Mouse (Mus musculus): ENCODE measurements around the gene Ldb1. TPM values are rescaled to one million over a fixed set of nuclear protein-coding genes. Genes with fewer than 3 reads are reported as not detected.
A peak's percentile ranks its signal among the peaks of the same experiment; 100 is the strongest.

The Ldb1 gene
- polyA plus RNA-seq, 1 experiment, result 220 TPM

DNA sequence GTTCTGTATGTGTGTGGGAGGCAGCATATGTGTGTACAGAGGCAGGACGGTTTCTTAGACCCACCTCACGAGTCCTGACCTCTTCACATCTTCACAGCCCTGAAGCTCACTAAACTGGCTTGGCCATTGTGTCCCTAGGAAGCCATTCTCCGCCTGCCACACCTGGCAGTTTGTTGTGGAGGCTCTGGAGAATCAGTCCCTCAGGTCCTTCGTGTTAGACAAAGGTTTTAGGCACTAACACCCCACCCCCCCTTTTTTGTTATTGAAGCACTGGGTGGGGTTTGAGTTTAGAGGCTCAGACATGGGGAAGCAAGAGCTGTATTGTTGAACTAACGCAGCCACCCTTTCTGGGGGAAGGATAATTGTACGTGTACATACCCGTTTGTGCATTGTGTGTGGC lies 28.3 kb upstream of the Ldb1 start:
- no peak for TF ChIP-seq POLR2A (IDR thresholded peaks at IDR 0.05; ENCODE audit: borderline replicate concordance, extremely low read depth, low read depth, low read length)
- no peak for TF ChIP-seq CTCF (IDR thresholded peaks at IDR 0.05; ENCODE audit: insufficient read depth, low read length)
- Histone ChIP-seq H3K4me3 (replicated peaks; ENCODE audit: extremely low read depth, low read depth, low read length) (no peak overlapping the region), H3K4me1 (ENCODE audit: control insufficient read depth, insufficient read depth, low read length) (peaks cover 5% of the 10 kb centered on the region; the same call in 1 of the 2 replicates)
- no peak for DNase-seq
- 83% methylated on average over 7 of the region's 7 CpGs for WGBS

- Histone ChIP-seq H3K4me1 (ENCODE audit: control insufficient read depth, insufficient read depth, low read length) (no peaks in the 10 kb centered on the region), H3K4me3 (replicated peaks; ENCODE audit: extremely low read depth, low read depth, low read length) (no peak overlapping the region)
- TF ChIP-seq POLR2A (IDR thresholded peaks at IDR 0.05; ENCODE audit: borderline replicate concordance, extremely low read depth, low read depth, low read length) (no peak), CTCF (IDR thresholded peaks at IDR 0.05; ENCODE audit: insufficient read depth, low read length) (no peak)
- DNase-seq, result no peak
- WGBS, result 79% methylated on average over 10 of the region's 10 CpGs
Observed at GRCm38 (mm10) chr19:46068054-46068453, 23.0 kb upstream of the Ldb1 start.

- Histone ChIP-seq H3K4me3 (replicated peaks; ENCODE audit: extremely low read depth, low read depth, low read length) (no peak overlapping the region), H3K4me1 (ENCODE audit: control insufficient read depth, insufficient read depth, low read length) (peaks cover 5% of the 10 kb centered on the region; the same call in 1 of the 2 replicates)
- DNase-seq, result no peak
- 65% methylated on average over 6 of the region's 6 CpGs for WGBS
- TF ChIP-seq POLR2A (IDR thresholded peaks at IDR 0.05; ENCODE audit: borderline replicate concordance, extremely low read depth, low read depth, low read length) (no peak), CTCF (IDR thresholded peaks at IDR 0.05; ENCODE audit: insufficient read depth, low read length) (no peak)
Observed at GRCm38 (mm10) chr19:46060845-46061244, 15.8 kb upstream of the Ldb1 start.

DNA sequence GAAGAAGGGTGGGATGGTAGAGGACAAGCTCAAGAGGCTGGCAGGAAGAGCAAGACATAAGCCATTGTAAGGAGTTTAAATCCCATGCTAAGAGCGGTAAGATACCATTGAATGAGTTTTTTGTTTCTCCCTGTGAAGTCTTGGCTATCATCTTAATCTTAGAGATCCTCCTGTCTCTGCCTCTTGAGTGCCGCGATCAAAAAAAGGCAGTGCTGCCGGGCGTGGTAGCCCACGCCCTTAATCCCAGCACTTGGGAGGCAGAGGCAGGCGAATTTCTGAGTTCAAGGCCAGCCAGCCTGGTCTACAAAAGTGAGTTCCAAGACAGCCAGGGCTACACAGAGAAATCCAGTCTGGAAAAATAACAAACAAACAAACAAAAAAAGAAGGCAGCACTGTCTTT lies 13.5 kb upstream of the Ldb1 start:
- H3K4me1 ChIP-seq (ENCODE audit: control insufficient read depth, insufficient read depth, low read length), result peaks cover 5% of the 10 kb centered on the region; the same call in 1 of the 2 replicates
- WGBS, result 93% methylated on average over 7 of the region's 7 CpGs
- TF ChIP-seq POLR2A (IDR thresholded peaks at IDR 0.05; ENCODE audit: borderline replicate concordance, extremely low read depth, low read depth, low read length), result no peak
- TF ChIP-seq CTCF (IDR thresholded peaks at IDR 0.05; ENCODE audit: insufficient read depth, low read length), result no peak
- no peak for DNase-seq
- no peak overlapping the region for H3K4me3 ChIP-seq (replicated peaks; ENCODE audit: extremely low read depth, low read depth, low read length)

DNA sequence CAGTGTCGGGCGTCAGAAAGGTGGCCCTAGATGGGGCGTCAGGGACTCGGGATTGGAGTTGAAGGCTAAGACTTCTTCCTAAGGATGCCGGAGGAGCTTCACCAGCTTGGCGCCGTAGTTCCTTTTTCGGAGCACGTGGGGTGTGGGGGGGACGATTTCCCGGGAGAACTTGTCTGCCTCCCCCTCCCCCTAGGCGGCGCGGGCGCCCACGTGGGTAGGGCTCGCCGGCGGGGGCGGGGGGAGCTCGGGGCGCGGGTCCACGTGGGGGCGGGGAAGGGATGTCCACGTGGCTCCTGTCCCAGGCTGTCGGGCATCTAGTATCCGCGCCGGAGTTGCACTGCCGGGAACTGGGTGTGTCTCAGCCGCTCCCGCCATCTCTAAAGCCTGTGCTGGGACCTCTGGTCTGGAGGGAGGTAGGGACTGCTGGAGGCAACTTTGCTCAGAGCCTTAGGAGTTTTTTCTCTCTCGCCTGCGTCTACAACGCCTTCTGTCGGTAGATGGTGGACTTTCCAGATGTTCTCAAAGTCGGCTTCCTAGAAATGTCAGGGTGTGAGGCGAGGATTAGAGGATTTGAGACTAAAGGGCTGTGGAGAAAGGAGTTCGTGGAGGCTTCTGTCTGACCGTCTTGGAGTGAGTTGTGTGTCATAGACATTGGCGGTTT lies 12.1 kb upstream of the Ldb1 start:
- Histone ChIP-seq H3K4me3 (replicated peaks; ENCODE audit: extremely low read depth, low read depth, low read length) (peak overlapping the region; percentile 70), H3K4me1 (ENCODE audit: control insufficient read depth, insufficient read depth, low read length) (peaks cover 5% of the 10 kb centered on the region; the same call in 1 of the 2 replicates)
- TF ChIP-seq CTCF (IDR thresholded peaks at IDR 0.05; ENCODE audit: insufficient read depth, low read length) (0 out of 2 replicates have a peak, but pooled peaks have one; percentile 15), POLR2A (IDR thresholded peaks at IDR 0.05; ENCODE audit: borderline replicate concordance, extremely low read depth, low read depth, low read length) (no peak)
- peak; percentile 74 for DNase-seq
- WGBS, result 0% methylated on average over 33 of the region's 42 CpGs

DNA sequence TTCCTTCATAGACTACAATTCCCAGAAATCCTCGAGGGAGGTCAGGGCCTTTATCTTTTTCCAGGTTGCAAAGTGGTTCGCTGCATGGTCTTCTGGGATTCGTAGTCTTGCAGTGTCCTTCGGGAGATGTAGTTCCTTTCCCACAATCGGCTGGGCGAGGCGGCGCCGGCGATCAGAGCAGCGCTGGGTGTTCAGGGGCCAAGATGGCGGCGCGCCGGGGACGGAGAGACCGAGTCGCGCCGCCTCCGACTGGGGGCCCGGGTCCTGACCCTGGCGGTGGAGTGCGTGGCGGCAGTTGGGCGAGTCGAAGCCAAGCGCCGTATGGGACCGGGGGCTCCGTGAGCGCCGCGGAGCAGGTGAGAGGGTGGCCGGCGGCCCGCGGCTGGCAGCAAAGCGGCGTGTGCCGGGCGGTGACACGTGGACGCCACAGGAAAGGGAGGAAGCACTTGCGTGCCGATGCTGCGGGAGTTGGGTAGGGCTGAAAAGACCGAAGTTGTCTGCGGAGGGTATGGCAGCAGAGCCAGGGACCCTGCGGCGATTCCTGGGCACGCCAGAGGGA lies 11.5 kb upstream of the Ldb1 start:
- no peak for TF ChIP-seq CTCF (IDR thresholded peaks at IDR 0.05; ENCODE audit: insufficient read depth, low read length)
- peak; percentile 21; the same call in 1 of the 2 replicates for TF ChIP-seq POLR2A (IDR thresholded peaks at IDR 0.05; ENCODE audit: borderline replicate concordance, extremely low read depth, low read depth, low read length)
- peak overlapping the region; percentile 70 for H3K4me3 ChIP-seq (replicated peaks; ENCODE audit: extremely low read depth, low read depth, low read length)
- DNase-seq, result peak; percentile 89
- WGBS, result under 1% methylated on average over 52 of the region's 52 CpGs
- H3K4me1 ChIP-seq (ENCODE audit: control insufficient read depth, insufficient read depth, low read length), result peaks cover 5% of the 10 kb centered on the region; the same call in 1 of the 2 replicates

DNA sequence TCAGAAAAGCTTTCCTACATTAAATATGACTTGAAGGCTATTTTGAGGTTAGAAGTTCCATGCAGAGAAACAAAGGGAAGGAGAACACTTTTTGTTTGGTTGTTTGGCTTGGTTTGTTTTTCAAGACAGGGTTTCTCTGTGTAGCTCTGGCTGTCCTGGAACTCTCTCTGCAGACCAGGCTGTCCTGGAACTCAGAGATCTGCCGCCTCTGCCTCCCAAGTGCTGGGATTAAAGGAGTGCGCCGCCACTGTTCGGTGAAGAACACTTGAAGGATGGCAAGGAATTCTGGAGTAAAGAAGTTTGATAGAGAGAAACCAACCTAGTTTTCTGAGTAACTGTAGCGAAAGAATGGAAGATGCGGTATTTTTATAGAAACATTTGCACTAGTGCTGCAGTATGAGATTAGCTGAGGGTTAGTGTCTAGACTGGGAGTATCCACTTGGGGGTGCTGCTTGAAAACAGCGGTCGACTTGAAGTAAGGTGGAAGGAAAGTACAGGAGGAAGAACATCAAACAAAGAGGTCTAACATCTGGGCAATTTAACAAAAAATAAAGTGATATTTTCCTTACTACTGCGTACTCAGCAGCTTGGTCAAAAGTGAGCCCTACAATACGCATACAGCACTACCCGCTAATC lies 10.9 kb upstream of the Ldb1 start:
- no peak for DNase-seq
- TF ChIP-seq CTCF (IDR thresholded peaks at IDR 0.05; ENCODE audit: insufficient read depth, low read length) (0 out of 2 replicates have a peak, but pooled peaks have one; percentile 10), POLR2A (IDR thresholded peaks at IDR 0.05; ENCODE audit: borderline replicate concordance, extremely low read depth, low read depth, low read length) (no peak)
- peak overlapping the region; percentile 69 for H3K4me3 ChIP-seq (replicated peaks; ENCODE audit: extremely low read depth, low read depth, low read length)
- 3% methylated on average over 11 of the region's 11 CpGs for WGBS
- peaks cover 5% of the 10 kb centered on the region; the same call in 1 of the 2 replicates for H3K4me1 ChIP-seq (ENCODE audit: control insufficient read depth, insufficient read depth, low read length)

- no peaks in the 10 kb centered on the region for H3K4me1 ChIP-seq (ENCODE audit: control insufficient read depth, insufficient read depth, low read length)
- no peak for DNase-seq
- no peak for TF ChIP-seq POLR2A (IDR thresholded peaks at IDR 0.05; ENCODE audit: borderline replicate concordance, extremely low read depth, low read depth, low read length)
- no peak for TF ChIP-seq CTCF (IDR thresholded peaks at IDR 0.05; ENCODE audit: insufficient read depth, low read length)
- no peak overlapping the region for H3K4me3 ChIP-seq (replicated peaks; ENCODE audit: extremely low read depth, low read depth, low read length)
- 45% methylated on average over 2 of the region's 2 CpGs for WGBS
Observed at GRCm38 (mm10) chr19:46050462-46050861, 5.4 kb upstream of the Ldb1 start.

DNA sequence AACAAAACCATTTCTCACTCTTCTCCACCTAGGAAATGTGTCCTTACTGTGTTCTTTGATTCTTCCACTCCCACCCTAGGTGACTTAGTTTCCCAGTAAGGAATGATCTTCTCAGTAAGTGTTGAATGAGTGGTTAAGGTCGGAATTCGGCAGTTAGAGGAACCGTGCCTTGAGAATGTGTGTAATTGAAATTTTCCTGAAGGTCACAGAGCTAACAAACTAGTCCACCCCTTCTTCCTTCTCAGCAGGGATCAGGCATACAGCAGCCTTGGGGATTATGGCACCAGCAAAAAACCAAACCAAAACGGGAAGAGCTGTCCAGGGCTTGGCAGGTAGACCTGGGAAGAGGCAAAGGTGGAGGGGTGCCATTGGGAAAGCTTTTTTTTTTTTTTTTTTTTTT lies 4.1 kb upstream of the Ldb1 start:
- WGBS, result 63% methylated on average over 4 of the region's 4 CpGs
- H3K4me3 ChIP-seq (replicated peaks; ENCODE audit: extremely low read depth, low read depth, low read length), result no peak overlapping the region
- TF ChIP-seq POLR2A (IDR thresholded peaks at IDR 0.05; ENCODE audit: borderline replicate concordance, extremely low read depth, low read depth, low read length) (no peak), CTCF (IDR thresholded peaks at IDR 0.05; ENCODE audit: insufficient read depth, low read length) (no peak)
- H3K4me1 ChIP-seq (ENCODE audit: control insufficient read depth, insufficient read depth, low read length), result no peaks in the 10 kb centered on the region
- DNase-seq, result no peak
